Mouse (Mus musculus) hindbrain, embryonic 10.5 days (tissue): ENCODE measurements at regions not wholly inside any gene's neighbourhood (a gene's known extent, or its start where the extent isn't known, plus 50 kb on each side); places are given as distances from the start of the nearest gene placed in this dataset.

Source experiments
- DNase-seq: peaks from one replicate; pipeline ENCODE4 v3.0.0-alpha.2; 2017; ENCODE audit warnings: low spot score
- H3K27ac ChIP-seq: fragments of 300-500 bp; sonication (generic); 2 replicates; pipeline ENCODE4 v1.5.1; 2016; ENCODE audit warnings: mild to moderate bottlenecking, moderate library complexity
- H3K27me3 ChIP-seq: fragments of 300-500 bp; sonication (generic); 2 replicates; pipeline ENCODE4 v1.6.1; 2016; ENCODE audit warnings: mild to moderate bottlenecking; ENCODE audit not compliant: poor library complexity, insufficient read depth, severe bottlenecking
- H3K36me3 ChIP-seq: fragments of 300-500 bp; sonication (generic); 2 replicates; pipeline ENCODE4 v1.6.1; 2016; ENCODE audit warnings: mild to moderate bottlenecking, moderate library complexity
- H3K4me1 ChIP-seq: fragments of 300-500 bp; sonication (generic); replicated peaks from 2 replicates; pipeline ENCODE4 v1.6.1; 2016; ENCODE audit warnings: mild to moderate bottlenecking
- H3K4me3 ChIP-seq: fragments of 300-500 bp; sonication (generic); 2 replicates; pipeline ENCODE4 v1.5.1; 2016; ENCODE audit warnings: mild to moderate bottlenecking, moderate library complexity
- H3K9me3 ChIP-seq: fragments of 300-500 bp; sonication (generic); 2 replicates; pipeline ENCODE4 v1.6.1; 2016; ENCODE audit warnings: mild to moderate bottlenecking, moderate library complexity
- WGBS: fragments of 180-500 bp; shearing (Covaris S2); methylation state at CpG from one replicate; pipeline ENCODE4 v1.1.7; 2016; 5-methylcytosine and 5-hydroxymethylcytosine counted together

- no peak for DNase-seq
- H3K27ac ChIP-seq: no peak overlapping the region
- 0 out of 2 replicates have a peak, but pooled peaks cover 2% of the 10 kb centered on the region for H3K9me3 ChIP-seq
- no peaks in the 10 kb centered on the region for H3K36me3 ChIP-seq
- WGBS: 96% methylated on average over 3 of the region's 3 CpGs
- no peaks in the 10 kb centered on the region for H3K27me3 ChIP-seq
- no peak overlapping the region for H3K4me3 ChIP-seq
- H3K4me1 ChIP-seq: no peaks in the 10 kb centered on the region
Observed at GRCm38 (mm10) chr13:60403471-60403870, 198.3 kb upstream of the Dapk1 start.

- Histone ChIP-seq H3K4me1 (no peaks in the 10 kb centered on the region), H3K27ac (no peak overlapping the region), H3K36me3 (no peaks in the 10 kb centered on the region), H3K27me3 (no peaks in the 10 kb centered on the region), H3K9me3 (no peaks in the 10 kb centered on the region), H3K4me3 (no peak overlapping the region)
- 91% methylated on average over 4 of the region's 4 CpGs for WGBS
- DNase-seq: no peak
Observed at GRCm38 (mm10) chr13:60407344-60407743, 194.4 kb upstream of the Dapk1 start.

- no peaks in the 10 kb centered on the region for H3K9me3 ChIP-seq
- no peaks in the 10 kb centered on the region for H3K4me1 ChIP-seq
- peak; percentile 54 for DNase-seq
- H3K36me3 ChIP-seq: no peaks in the 10 kb centered on the region
- H3K27me3 ChIP-seq: no peaks in the 10 kb centered on the region
- peak overlapping the region; percentile 75 for H3K27ac ChIP-seq
- WGBS: 61% methylated on average over 14 of the region's 14 CpGs
- H3K4me3 ChIP-seq: no peak overlapping the region
Observed at GRCm38 (mm10) chr13:60409706-60410502, 191.8 kb upstream of the Dapk1 start.

DNA sequence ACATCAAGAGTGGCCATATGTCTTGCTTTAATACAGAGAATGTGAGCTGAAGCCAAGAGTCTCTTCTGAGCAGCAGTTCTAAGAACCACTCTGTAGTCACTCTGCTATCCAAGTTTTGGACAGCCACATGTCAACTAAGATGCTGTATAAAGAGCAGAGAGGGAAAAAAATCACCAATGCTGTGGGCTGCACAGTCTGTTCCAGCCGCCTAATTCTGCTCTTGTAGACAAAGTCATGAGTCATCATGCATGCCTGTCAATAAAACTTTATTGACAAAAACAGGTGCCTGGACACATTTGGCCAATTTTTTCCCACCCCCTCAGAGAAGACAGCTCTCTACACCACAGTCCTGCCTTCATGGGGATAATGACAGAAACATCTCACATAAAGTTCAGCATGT is 185.7 kb upstream of the Dapk1 start:
- WGBS: 87% methylated on average over 1 of the region's 1 CpGs
- Histone ChIP-seq H3K9me3 (no peaks in the 10 kb centered on the region), H3K27ac (no peak overlapping the region), H3K36me3 (no peaks in the 10 kb centered on the region), H3K4me3 (no peak overlapping the region), H3K27me3 (peaks cover 16% of the 10 kb centered on the region), H3K4me1 (peaks cover 15% of the 10 kb centered on the region)
- no peak for DNase-seq

GRCm38 (mm10) chr13:60417015-60417414 is 184.7 kb upstream of the Dapk1 start:
- Histone ChIP-seq H3K27ac (no peak overlapping the region), H3K27me3 (peaks cover 21% of the 10 kb centered on the region), H3K4me1 (peaks cover 18% of the 10 kb centered on the region), H3K36me3 (no peaks in the 10 kb centered on the region), H3K4me3 (no peak overlapping the region), H3K9me3 (no peaks in the 10 kb centered on the region)
- DNase-seq: no peak
- WGBS: 89% methylated on average over 8 of the region's 8 CpGs

GRCm38 (mm10) chr13:60417436-60418158 is 184.2 kb upstream of the Dapk1 start:
- Histone ChIP-seq H3K4me3 (no peak overlapping the region), H3K36me3 (no peaks in the 10 kb centered on the region), H3K27ac (no peak overlapping the region), H3K27me3 (peaks cover 21% of the 10 kb centered on the region), H3K4me1 (peaks cover 18% of the 10 kb centered on the region), H3K9me3 (no peaks in the 10 kb centered on the region)
- DNase-seq: no peak
- WGBS: 79% methylated on average over 14 of the region's 14 CpGs

- Histone ChIP-seq H3K4me1 (peaks cover 21% of the 10 kb centered on the region), H3K4me3 (no peak overlapping the region), H3K9me3 (no peaks in the 10 kb centered on the region), H3K27ac (0 out of 2 replicates have a peak overlapping the region, but pooled peaks have one; percentile 26), H3K36me3 (no peaks in the 10 kb centered on the region), H3K27me3 (peaks cover 21% of the 10 kb centered on the region)
- peak; percentile 18 for DNase-seq
- WGBS: 23% methylated on average over 7 of the region's 7 CpGs
Observed at GRCm38 (mm10) chr13:60420386-60420785, 181.4 kb upstream of the Dapk1 start.

DNA sequence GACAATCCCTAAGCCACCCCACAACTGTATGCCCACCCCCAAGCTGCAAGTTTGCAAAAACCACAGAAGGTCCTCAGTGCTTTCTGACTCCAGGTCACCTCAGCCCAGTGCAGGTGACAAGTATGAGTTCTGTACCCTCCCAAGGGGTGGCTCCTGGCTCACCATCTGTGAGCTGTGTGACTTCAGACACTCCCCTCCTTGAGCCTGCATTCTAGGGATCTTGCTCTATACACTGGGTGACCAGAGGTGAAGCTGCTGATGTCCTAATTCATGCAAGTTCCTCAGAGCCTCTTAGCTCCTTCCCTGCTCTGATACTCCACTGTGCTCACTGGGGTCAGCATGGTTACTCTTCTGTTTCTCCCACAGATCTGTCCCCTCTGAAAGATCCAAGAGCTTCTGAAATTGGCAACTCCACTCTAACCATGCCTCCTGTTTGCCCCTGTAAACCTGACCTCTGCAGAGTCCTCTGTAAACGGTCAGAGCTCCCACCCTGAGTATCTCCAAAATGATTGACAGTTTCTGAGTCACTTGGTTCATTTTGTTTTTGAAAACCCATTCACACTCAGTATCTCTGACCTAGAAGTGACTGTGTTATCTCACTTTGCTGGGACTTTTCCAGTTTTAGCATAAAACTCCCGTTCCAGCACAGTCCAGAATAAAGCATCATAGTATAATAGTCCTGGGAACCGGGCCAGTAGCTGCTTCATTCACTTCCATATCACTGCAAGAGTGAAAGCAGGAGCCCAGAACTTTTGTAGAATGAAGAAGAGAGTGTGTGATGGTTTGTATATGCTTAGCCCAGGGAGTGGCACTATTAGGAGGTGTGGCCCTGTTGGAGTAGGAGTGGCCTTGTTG is 180.7 kb upstream of the Dapk1 start:
- WGBS: 60% methylated on average over 3 of the region's 3 CpGs
- Histone ChIP-seq H3K9me3 (no peaks in the 10 kb centered on the region), H3K27me3 (peaks cover 28% of the 10 kb centered on the region), H3K36me3 (no peaks in the 10 kb centered on the region), H3K4me1 (peaks cover 21% of the 10 kb centered on the region), H3K4me3 (no peak overlapping the region), H3K27ac (no peak overlapping the region)
- no peak for DNase-seq

DNA sequence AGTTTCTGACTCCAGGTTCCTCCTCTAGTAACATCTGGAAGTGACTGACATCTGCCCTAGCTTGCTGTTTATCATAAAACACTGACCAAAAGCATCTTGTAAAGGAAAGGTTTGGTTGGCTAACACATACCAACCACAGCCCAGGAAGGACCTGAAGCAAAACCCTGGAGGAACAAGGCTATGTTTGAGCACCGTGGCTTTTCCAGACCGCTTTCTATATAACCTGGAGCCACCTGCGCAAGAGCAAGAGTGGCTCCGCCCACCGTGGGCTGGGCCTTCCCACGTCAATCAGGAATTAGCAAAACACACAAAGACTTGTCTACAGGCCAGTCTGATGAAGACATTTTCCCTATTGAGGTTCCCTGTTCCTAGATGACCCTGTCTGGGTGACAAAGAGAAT is 177.5 kb upstream of the Dapk1 start:
- peaks cover 22% of the 10 kb centered on the region; the same call in 1 of the 2 replicates for H3K27me3 ChIP-seq
- no peak for DNase-seq
- 66% methylated on average over 6 of the region's 6 CpGs for WGBS
- H3K9me3 ChIP-seq: no peaks in the 10 kb centered on the region
- peaks cover 30% of the 10 kb centered on the region for H3K4me1 ChIP-seq
- no peaks in the 10 kb centered on the region for H3K36me3 ChIP-seq
- no peak overlapping the region for H3K27ac ChIP-seq
- H3K4me3 ChIP-seq: no peak overlapping the region

GRCm38 (mm10) chr13:60425140-60425539 is 176.6 kb upstream of the Dapk1 start:
- Histone ChIP-seq H3K36me3 (no peaks in the 10 kb centered on the region), H3K27ac (no peak overlapping the region), H3K27me3 (peaks cover 16% of the 10 kb centered on the region; the same call in 1 of the 2 replicates), H3K4me1 (peaks cover 27% of the 10 kb centered on the region), H3K9me3 (no peaks in the 10 kb centered on the region), H3K4me3 (no peak overlapping the region)
- WGBS: 63% methylated on average over 11 of the region's 11 CpGs
- no peak for DNase-seq

GRCm38 (mm10) chr13:60425556-60425955 is 176.2 kb upstream of the Dapk1 start:
- peaks cover 16% of the 10 kb centered on the region; the same call in 1 of the 2 replicates for H3K27me3 ChIP-seq
- H3K27ac ChIP-seq: no peak overlapping the region
- H3K9me3 ChIP-seq: no peaks in the 10 kb centered on the region
- 84% methylated on average over 6 of the region's 6 CpGs for WGBS
- peaks cover 23% of the 10 kb centered on the region for H3K4me1 ChIP-seq
- no peaks in the 10 kb centered on the region for H3K36me3 ChIP-seq
- no peak overlapping the region for H3K4me3 ChIP-seq
- DNase-seq: no peak

DNA sequence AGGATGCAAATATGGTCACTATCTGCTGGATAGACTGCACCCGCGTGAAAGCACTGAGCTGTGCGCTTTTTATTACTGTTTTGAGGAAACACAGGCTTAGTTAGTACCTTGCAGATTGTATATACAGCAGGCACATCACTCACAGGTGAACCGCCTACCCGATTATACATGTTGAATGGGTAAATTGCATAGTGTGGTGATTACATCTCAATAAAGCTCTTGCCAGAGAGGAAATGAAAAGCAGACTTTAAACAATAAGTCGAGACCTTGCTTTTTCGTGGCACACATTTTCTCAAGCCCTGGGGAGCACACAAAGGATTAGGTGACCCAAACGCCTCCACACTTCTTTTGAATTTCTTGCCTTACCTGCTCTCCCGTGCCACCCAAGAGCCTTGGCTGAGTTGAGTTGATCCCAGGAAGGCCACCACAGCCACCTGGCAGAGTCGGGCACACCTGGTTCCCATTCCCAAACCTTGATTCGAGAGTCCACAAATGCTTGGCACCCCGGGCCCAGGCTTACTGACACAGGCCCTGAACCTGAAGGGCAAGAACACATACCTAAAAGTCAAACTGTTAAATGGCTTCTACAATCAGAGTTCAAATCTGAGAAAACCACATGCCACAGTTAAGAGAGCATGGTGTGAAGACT is 175.4 kb upstream of the Dapk1 start:
- Histone ChIP-seq H3K27ac (no peak overlapping the region), H3K27me3 (peaks cover 15% of the 10 kb centered on the region; the same call in 1 of the 2 replicates), H3K4me1 (peaks cover 17% of the 10 kb centered on the region), H3K36me3 (no peaks in the 10 kb centered on the region), H3K4me3 (no peak overlapping the region), H3K9me3 (no peaks in the 10 kb centered on the region)
- DNase-seq: no peak
- WGBS: 89% methylated on average over 12 of the region's 12 CpGs
